Mouse (Mus musculus): ENCODE data around the gene Rpn1. TPM values are rescaled to one million over a fixed set of nuclear protein-coding genes. Genes with fewer than 3 reads are reported as not detected.

Rpn1 gene
- 100 to 1,000 TPM; 185 to 192 TPM for total RNA-seq (2021)

DNA sequence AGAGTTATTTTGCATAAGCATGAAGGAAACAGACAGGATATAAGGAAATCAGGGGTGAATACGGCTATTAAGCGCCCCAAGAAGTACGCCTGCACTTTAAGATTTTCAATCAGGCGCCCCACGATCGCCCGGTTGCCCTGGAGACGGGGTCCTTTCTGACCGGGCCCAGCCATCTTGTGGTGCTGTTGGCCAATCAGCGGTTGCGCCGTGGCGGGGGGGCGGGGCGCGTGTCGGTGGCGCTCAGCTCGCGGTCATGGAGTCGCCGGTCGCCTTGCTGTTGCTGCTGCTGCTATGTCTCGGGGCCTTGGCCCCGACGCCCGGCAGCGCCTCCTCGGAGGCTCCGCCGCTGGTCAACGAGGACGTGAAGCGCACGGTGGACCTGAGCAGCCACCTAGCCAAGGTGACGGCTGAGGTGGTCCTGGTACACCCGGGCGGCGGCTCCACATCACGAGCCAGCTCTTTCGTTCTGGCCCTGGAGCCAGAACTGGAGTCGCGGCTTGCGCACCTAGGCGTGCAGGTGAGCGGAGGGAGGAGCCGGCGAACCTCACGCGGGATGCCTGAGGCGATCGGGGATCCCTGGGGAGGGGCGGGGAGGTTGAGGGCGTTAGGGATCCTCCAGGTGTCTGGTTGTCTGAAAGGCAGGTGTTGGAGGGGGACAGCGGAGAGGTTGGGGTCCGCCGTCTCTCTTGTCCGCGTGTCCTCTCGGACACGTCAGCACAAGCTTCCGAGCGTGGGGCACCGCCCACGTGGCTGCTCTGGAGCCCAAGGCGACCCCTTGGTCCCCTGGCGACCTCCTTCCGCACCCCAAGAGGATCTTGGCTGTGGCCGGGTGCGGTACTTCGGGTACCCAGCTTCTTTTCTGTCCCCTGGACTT is at the start of gene Rpn1:
Gene Rpn1 (plus strand): TSS at position 205 of the 874 bp plus-strand sequence.
- peak; percentile 96 to 97 for DNase-seq

DNA sequence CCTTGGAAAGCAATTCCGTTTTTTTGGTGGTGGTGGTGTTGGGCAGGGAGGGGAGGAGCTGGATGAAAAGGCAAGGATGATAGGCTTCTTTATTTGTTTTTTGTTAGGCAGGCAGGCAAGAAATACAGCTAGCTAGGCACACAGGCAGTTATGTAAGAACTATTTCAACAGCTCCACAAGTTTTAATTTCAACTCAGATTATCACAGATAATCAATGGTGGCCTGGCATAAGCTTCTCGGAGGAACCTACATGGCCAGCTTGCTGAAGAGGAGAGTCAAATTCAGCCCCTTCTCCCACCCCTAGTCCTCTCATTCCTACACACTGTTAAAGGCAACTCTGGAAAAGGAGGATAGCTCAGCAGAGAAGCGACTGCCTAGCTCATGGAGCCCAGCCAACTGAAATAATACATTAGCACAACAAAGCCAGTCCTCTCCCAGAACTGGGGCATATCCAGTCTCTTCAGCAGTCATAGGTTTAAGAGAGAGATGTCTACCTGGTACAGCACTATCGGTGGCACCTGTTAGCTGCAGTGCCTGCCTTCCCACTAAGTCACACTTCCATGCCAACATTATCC is 46.7 kb upstream of the Rpn1 start:
- peak; percentile 24 to 29 for DNase-seq

DNA sequence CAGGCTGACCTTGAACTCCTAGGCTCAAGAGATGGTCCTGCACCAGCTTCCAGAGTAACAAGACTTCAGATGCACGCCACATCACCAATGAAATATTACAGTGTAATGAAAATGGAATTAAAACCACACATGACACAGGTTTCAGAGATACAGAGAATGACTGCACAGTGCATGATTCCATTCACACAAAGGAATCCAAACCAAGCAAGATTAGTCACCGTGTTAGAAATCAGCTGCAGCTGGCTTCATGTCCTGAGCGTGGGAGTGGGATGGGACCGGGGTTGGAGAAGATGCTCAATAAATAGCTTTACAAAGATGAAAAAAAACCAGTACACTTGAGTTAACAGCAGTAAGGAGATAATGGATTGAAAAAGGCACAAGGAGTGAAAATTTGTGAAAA is 44.9 kb upstream of the Rpn1 start:
- DNase-seq = no peak

DNA sequence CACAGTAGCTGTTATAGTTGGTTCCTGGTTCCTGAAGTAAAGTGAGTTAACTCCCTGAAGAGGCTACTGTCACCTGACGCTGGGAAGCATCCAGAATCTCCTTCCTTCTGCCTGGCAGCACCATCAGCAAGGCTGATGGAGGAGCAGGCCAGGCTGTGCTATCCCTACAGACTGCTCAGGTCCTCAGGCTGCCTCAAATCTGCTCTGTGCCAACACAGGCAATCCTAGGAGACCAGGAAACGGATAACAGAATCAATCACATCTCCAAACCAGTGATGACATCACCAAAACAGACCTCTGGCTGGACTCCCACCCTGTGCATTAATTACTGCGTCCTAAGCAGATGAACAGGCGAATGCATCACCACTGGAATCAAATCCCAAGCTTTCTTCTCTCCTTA is 43.1 kb upstream of the Rpn1 start:
- DNase-seq = peak in 1 of 2 experiments; percentile 9

DNA sequence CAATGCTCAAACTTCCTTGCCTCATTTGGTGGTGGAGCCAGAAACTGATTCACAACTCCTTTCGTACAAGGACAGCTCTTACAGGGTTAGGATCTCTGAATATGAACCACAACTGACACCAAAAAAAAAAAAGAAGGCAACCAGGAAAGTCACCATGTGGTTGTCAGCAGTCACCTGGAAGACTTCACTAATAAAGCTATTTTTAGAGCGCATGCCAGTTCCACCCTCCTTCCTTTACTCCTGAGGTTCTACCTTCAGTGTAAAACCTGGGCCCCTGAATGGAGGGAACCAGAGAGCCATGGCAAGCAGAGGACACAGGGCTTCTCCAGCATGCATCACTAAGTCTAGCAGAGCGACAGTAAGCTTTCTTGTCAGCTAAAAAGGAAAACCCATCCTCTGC is 41.9 kb upstream of the Rpn1 start:
- no peak for DNase-seq

DNA sequence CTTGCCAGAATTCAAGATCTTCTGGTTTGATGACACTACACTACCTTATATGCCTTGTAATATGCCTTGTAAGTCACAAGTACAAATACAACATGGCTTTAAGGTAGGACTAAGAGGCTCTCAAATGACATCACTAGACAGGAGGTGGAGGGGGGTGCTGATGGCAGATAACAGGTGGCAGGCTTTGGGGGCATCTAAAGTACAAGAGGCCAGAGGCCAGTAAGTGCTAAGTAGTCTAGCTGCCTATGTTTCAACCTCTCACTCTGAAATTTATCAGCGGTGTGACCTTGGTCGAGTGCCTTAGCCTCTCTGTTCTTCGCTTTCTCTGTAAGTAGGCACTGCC is 40.1 kb upstream of the Rpn1 start:
- DNase-seq = no peak

DNA sequence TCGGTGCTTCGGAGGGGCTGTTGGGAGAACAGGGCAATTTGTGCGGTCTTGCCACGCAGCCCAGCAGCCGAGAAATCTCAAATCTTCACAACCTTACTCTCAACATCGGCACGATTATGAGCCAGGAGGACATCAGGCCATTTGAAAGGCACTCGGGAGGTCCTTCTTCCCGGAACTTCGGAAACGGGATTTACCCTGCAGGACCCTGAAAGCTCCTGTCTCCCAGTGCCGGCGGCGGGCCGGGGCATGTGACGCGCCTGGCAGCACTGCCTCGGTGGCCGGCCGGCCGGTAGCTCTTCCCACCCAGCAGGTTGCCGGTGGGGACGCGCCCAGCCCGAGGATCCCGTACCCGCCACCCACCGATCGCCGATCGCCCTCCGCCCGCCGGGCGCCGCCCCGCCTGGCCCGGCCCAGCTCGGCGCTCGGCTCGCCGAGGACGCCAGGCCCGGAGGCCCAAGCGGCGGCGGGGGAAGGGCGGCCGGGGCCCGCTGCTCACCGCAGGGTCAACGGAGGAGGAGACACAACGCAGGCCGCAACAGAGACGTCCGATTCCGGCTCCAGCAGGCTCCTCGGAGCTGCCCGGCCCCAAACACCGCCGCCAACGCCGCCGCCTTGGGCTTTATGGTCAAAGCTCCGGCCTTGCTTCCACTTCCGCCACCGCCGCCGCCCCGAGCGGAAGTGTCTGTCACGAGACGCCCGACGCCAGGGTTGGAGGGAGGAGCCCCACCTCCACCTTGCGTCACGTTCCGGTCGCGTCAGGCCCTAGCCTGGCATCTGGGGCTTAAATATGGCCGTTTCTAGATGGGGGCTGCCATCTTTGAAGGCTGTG is 39.5 kb upstream of the Rpn1 start, which contains the start of gene Rab7:
Gene Rab7 (minus strand): TSS at position 694 of the 829 bp plus-strand sequence.
- DNase-seq = peak; percentile 95 to 97

DNA sequence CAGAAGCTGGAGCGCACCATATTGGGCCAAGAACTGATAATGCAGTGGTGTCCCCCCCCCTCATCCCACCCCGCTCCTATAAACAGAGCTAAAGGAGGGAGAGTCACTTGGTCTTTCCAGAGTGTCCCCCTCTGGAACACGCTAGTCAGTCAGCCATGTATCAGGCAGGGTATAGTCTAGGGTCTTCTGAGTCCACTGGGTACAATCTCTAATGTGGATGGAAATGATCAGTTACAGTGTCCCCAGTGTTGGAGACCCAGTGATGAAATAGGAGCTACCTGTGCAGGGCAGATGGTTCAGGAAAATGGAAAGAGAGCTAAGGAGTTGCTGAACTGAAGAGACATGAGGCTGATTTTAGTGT is 38.9 kb upstream of the Rpn1 start:
- no peak for DNase-seq

DNA sequence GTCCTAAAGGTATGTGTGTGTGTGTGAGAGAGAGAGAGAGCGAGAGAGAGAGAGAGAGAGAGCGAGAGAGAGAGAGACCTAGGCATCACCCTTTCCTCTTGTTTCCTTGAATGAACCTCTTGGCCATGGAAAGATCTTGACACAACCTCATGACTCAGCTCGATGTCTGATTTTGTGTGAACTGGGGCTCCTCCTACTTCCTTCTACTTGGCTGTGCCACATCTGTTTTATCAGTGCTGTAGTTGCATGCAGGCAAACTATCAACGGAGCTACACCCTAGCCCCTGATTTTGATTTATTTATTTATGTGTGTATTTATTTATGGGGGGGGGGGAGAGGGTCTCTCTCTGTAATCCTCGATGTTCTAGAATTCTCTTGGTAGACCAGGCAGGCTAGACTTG is 36.4 kb upstream of the Rpn1 start:
- no peak for DNase-seq

DNA sequence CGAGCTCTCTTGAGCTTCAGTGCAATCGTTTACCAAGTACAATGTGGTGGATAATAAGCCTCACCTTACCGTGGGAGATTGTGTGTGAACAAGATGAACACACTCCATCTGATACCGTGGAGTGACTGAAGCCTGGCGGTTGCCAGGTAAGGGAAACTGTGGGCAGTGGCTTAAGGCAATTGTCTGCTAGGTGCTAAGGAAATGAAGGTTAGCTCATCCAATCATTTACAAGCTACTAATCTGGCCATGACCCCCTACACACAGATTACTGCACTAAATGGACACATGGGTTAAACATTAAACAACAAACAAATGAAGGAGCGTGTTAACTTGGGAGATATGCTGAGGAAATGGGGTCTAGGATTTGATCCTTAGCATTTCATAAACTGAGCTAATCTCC is 35.3 kb upstream of the Rpn1 start:
- DNase-seq = no peak

DNA sequence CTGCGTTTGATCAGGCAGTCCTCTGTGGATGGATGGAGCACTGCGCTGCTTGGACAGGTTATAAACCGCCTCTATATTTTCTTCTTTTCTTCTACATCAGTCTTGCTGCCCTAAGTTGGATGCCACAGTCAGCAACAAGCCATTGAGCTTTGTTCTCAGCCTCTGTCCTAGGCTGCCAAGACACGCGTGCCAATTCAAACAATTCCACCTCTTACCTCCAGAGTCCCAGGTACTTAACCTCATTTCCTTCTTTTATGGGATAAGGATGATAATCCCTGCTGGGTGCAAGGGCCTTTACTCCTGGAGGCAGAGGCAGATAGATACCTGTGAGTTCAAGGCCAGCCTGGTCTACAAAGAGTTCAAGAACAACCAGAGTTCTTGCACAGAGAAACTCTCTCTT is 33.1 kb upstream of the Rpn1 start:
- no peak for DNase-seq

DNA sequence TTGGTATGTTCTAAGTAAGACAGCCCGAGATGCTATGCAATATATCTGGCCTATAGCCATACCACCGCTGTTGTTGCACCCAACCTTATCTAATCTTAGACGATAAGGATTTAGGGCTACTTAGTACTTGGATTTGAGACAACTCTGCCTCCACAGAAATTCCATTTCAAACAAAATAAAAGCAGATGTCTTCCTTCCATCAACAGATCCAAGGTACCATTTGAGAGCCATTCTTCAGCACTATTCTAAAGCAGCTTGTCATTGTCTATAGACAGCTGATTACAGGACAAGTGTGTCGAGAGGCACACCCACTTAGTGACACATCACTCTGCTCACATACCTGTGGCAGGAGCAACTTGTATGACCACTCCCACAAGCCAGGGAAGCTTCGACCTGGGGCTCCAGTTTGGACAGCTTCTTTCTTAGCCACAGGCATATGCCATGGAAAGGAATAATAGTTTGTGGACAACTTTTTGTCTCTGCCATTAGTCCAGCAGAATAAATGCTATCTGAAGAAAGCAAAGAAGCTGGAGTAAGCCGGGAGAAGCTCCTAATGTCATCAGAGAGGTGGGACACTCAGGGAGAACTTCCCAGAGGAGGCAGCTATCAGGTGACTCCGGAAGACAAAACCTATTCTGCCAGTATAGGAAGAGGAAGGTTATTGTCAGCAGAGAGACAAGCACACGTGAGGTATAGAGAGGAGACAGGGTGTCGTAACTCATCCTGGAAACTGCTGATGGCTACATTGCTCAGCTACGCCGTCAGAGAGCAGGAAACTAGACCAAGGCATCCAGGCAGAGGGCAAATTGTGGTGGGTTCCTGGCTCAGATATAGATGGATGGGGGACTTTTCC is 30.8 kb upstream of the Rpn1 start:
- no peak for DNase-seq

DNA sequence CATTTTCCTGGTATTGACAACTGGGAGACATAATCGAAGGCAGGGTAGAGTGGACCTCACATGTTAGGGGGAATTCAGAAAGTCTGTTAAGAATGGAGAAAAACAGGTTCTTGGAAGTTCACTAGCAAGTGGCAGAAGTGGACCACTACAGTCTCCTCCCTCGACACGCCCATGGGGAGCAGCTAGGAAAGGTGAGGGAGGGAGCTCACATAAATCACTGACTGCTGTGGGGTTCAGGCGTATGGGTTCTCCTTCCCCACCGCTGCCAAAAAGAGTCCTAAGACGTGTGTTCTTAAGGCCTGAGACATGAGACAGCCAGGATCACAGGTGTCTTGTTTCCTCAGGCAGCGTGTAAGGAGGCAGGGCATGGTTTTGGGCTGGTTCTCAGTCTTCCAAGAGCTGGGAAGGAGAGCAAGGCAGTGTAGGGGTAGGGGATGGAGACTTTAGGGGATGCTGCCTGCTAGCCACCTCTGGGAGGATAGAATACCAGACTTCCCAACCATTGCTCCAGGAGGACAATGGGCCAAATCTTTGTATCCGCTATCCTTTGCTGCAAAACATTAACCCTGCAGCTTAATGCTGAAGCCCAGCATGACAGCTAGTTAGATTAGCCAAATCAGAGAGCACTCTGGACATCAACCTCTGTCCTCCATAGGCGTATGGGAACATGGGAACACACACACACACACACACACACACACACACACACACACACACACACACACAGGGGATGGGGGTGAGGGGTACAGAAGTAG is 30.0 kb upstream of the Rpn1 start:
- DNase-seq = no peak

DNA sequence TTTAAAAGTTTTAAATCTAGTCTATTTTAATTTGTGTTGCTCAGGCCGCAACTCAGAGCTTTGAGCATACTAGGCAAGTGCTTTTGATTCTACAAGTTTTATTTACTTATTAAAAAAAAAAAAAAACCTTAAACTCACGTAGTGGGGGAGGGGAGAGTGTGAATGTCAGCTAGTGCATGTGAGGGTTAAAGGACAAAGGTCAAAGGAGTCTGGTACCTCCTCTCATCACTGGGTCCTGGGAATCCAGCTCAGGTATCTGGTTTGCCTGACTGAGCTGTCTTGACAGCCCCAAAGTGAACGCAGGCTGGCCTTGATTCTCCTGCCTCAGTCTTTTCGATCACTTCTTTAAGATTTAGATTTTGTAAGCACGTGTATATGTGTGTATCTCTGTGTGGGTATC is 28.6 kb upstream of the Rpn1 start:
- DNase-seq = no peak

DNA sequence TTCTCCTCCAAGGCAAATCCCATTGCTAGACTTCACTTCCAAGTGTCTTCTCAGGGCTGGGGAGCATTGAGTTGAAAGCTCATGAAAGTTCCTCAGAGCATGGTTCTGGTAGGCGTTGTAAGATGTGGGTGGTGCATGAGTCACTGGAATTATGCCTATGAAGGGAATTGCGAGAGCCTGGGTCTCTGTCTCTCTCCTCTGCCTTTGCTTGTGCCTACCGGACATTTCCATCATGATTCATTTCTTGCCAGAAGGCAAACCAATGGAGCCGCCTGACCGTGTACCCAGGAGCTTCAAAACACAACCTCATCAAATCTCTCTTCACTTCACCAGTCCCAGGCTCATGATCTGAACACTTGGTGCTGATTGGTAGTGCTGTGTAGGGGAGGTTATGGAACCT is 27.4 kb upstream of the Rpn1 start:
- DNase-seq = peak in 1 of 2 experiments; percentile 9

DNA sequence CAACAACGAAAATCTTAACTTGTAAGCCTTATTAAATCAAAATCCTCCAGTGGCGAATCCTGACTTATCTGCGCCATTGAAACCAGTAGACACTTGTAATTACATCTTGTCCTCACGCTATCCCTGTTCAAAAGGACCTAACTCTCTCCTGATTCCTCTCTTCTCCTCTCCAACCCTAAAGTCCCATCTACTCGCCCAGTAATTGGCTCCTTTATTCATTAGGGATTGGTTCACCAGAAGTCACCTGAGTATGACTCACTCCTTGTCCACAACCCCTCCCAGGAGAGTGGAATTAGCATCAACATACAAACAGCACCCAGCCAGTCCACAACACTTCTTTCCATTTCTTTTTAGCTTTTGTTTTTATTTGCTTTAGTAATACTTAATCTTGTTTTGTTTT is 24.4 kb upstream of the Rpn1 start:
- DNase-seq = no peak

DNA sequence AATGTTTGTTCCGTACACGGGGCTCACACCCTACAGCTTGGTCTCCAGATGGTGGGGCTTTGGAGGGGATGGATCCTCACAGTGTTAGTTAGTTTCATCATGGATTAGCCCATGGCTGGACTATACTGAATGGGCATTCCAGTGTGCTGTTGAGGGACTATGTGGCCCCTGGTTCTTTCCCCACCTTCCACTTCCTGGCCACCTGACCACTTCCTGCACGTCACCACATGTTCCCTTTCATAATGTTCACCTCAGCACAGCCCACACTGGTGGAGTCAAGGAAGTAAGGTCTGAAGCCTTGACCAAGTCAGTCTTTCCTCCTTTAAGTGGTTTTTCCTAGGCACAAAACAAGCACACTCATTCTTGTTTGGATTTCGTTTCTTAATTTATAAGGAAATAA is 23.7 kb upstream of the Rpn1 start:
- no peak for DNase-seq

DNA sequence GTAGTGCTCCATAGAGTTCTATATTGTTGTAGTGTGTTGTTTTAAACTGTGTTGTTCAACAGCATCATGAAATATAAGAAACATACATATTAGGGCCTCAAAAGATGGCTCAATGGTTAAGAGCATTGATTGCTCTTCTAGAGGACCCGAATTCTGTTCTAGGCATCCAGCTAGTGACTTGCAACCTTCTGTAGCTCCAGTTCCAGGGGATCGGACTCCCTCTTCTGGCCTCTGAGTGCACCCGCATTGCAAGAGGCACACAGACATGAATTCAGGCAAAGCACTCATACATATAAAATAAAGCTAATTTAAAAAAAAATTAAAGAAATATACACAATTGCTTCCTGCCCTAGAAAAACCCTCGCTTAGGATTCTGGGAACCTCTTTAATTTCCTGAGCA is 22.9 kb upstream of the Rpn1 start:
- DNase-seq = no peak

DNA sequence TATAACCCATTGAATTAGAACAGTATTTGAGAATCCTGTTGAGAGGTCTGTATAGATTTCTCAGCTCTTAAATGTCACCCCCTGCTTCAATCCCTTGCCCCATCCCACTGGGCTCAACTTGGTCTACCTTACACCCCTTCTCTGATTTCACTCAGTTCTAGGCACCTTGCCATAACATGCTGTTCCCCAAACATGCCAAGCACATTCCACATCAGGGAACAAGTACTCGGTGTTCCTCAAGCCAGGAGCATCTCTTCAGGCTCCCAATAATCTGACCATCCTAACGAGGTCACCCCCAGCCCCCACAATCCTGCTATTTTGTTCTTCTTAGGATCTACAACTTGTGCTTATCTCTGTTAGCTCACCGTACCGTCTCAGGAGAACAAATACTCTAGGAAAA is 21.9 kb upstream of the Rpn1 start:
- no peak for DNase-seq

DNA sequence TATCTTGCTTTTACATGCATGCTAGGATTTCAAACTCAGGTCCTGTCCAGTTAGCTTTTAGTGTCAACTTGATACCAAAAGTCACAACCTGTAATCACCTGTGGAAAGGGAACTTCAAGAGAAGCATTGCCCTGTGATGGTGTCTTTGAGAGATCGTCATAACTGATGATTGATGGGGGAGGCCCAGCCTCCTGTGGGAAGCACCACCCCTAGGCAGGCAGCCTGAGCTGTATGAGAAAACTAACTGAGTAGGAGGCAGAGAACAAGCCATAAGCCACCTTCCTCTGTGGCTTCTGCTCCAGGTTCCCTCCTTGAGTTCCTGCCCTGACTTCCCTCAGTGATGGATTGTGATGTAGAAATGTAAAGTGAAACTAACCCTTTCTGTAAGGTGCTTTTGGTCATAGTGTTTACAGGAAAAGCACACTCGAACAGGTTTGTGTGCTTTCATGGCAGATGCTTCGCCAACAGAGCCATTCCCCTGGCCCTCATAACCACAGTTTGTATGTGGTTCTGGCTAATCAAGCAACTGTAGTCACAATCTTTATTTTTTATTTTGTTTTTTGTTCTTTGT is 20.1 kb upstream of the Rpn1 start:
- DNase-seq = no peak

DNA sequence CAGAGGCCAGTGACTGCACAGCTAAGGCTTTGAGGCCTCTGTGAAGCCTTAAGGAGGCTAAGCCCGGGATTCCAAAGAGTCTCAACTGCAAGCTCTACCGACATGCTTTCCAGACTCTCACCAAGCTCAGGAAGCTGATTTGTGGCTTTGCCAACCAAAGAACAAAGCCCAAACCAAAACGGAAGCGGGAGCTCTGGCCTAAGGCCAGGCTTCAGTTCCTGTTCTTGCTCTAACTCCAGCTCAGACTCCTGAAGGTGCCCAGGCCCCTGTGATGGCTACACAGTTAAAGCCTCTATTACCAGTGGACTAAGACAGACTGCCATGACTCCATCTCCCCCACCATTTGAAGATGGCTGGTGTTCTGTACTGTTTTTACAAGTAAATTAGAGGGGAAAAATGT is 19.2 kb upstream of the Rpn1 start:
- peak in 1 of 2 experiments; percentile 6 for DNase-seq
